Mouse (Mus musculus) hindbrain, embryonic 12.5 days (tissue): ENCODE data around the gene Mpp4. TPM values are rescaled to one million over a fixed set of nuclear protein-coding genes. Genes with fewer than 3 reads are reported as not detected.

Experiments used
- ATAC-seq: fragments of 200-750 bp; cut with Nextera tagmentation; 2 replicates; pipeline ENCODE4 v1.8.0; 2017; ENCODE audit warnings: moderate TSS enrichment; ENCODE audit not compliant: low FRiP score
- H3K27ac ChIP-seq: fragments of 300-500 bp; sonication (generic); 2 replicates; pipeline ENCODE4 v1.5.1; 2016; ENCODE audit warnings: mild to moderate bottlenecking
- H3K27me3 ChIP-seq: fragments of 300-500 bp; sonication (generic); 2 replicates; pipeline ENCODE4 v1.6.1; 2016; ENCODE audit warnings: mild to moderate bottlenecking
- H3K36me3 ChIP-seq: fragments of 300-500 bp; sonication (generic); 2 replicates; pipeline ENCODE4 v1.6.1; 2016; ENCODE audit warnings: mild to moderate bottlenecking
- H3K4me1 ChIP-seq: fragments of 300-500 bp; sonication (generic); 2 replicates; pipeline ENCODE4 v1.6.1; 2016
- H3K4me2 ChIP-seq: fragments of 300-500 bp; sonication (generic); replicated peaks from 2 replicates; pipeline ENCODE4 v1.6.1; 2016; ENCODE audit warnings: mild to moderate bottlenecking
- H3K4me3 ChIP-seq: fragments of 300-500 bp; sonication (generic); 2 replicates; pipeline ENCODE4 v1.5.1; 2016; ENCODE audit warnings: mild to moderate bottlenecking
- H3K9ac ChIP-seq: fragments of 300-500 bp; sonication (generic); 2 replicates; pipeline ENCODE4 v1.6.1; 2016; ENCODE audit warnings: mild to moderate bottlenecking, moderate library complexity
- H3K9me3 ChIP-seq: fragments of 300-500 bp; sonication (generic); replicated peaks from 2 replicates; pipeline ENCODE4 v1.6.1; 2016; ENCODE audit warnings: mild to moderate bottlenecking
- WGBS: fragments of 180-500 bp; shearing (Covaris S2); methylation state at CpG from one replicate; pipeline ENCODE4 v1.1.7; 2016; 5-methylcytosine and 5-hydroxymethylcytosine counted together
- polyA plus RNA-seq: library from polyadenylated mRNA; unstranded; fragments of >200 nt; fragmentation: Nextera tagmentation; extraction: Ambion mirVana; gene quantifications from 2 replicates; pipeline ENCODE4 v1.2.1, GENCODE M21; 2016

Mpp4 gene
- polyA plus RNA-seq, 1 experiment from 2014 or later, result 0.81 TPM

- Histone ChIP-seq H3K36me3 (peaks cover 46% of the 10 kb centered on the region), H3K9ac (no peak overlapping the region), H3K4me3 (no peak overlapping the region), H3K4me1 (no peaks in the 10 kb centered on the region), H3K9me3 (no peaks in the 10 kb centered on the region), H3K4me2 (no peak overlapping the region), H3K27ac (no peak overlapping the region), H3K27me3 (no peaks in the 10 kb centered on the region)
- 97% methylated on average over 4 of the region's 4 CpGs for WGBS
- no peak for ATAC-seq
These were observed 19.9 kb upstream of the Mpp4 start for GRCm38 (mm10) chr1:59183045-59183444.

GRCm38 (mm10) chr1:59182373-59182772, 19.2 kb upstream of the Mpp4 start:
- WGBS, result 89% methylated on average over 2 of the region's 2 CpGs
- no peaks in the 10 kb centered on the region for H3K27me3 ChIP-seq

GRCm38 (mm10) chr1:59180003-59180402, 16.8 kb upstream of the Mpp4 start:
- Histone ChIP-seq H3K4me2 (no peak overlapping the region), H3K27me3 (no peaks in the 10 kb centered on the region), H3K4me3 (no peak overlapping the region), H3K36me3 (peaks cover 56% of the 10 kb centered on the region), H3K9ac (no peak overlapping the region), H3K9me3 (no peaks in the 10 kb centered on the region), H3K4me1 (no peaks in the 10 kb centered on the region), H3K27ac (no peak overlapping the region)
- ATAC-seq, result no peak
- WGBS, result 85% methylated on average over 3 of the region's 3 CpGs

More at GRCm38 (mm10) chr1:59182373-59182772, 19.2 kb upstream of the Mpp4 start:
- no peak overlapping the region for H3K4me2 ChIP-seq
- no peak overlapping the region for H3K27ac ChIP-seq
- ATAC-seq, result no peak
- no peaks in the 10 kb centered on the region for H3K9me3 ChIP-seq
- peaks cover 53% of the 10 kb centered on the region for H3K36me3 ChIP-seq
- H3K4me3 ChIP-seq, result no peak overlapping the region
- H3K4me1 ChIP-seq, result no peaks in the 10 kb centered on the region
- H3K9ac ChIP-seq, result no peak overlapping the region

- H3K27ac ChIP-seq, result no peak overlapping the region
- no peaks in the 10 kb centered on the region for H3K9me3 ChIP-seq
- H3K4me2 ChIP-seq, result no peak overlapping the region
- H3K36me3 ChIP-seq, result peaks cover 49% of the 10 kb centered on the region
- WGBS, result 90% methylated on average over 10 of the region's 10 CpGs
- no peaks in the 10 kb centered on the region for H3K27me3 ChIP-seq
- H3K4me3 ChIP-seq, result no peak overlapping the region
- H3K9ac ChIP-seq, result no peak overlapping the region
- no peaks in the 10 kb centered on the region for H3K4me1 ChIP-seq
- no peak for ATAC-seq
These were observed 15.2 kb upstream of the Mpp4 start for GRCm38 (mm10) chr1:59178401-59178800.

GRCm38 (mm10) chr1:59174514-59175373, 11.6 kb upstream of the Mpp4 start:
- Histone ChIP-seq H3K4me3 (no peak overlapping the region), H3K36me3 (peaks cover 52% of the 10 kb centered on the region), H3K4me1 (no peaks in the 10 kb centered on the region), H3K27ac (no peak overlapping the region), H3K9me3 (no peaks in the 10 kb centered on the region), H3K27me3 (no peaks in the 10 kb centered on the region), H3K4me2 (no peak overlapping the region), H3K9ac (no peak overlapping the region)
- WGBS, result 79% methylated on average over 10 of the region's 10 CpGs
- no peak for ATAC-seq

- no peak overlapping the region for H3K4me3 ChIP-seq
- no peaks in the 10 kb centered on the region for H3K4me1 ChIP-seq
- no peak for ATAC-seq
- no peaks in the 10 kb centered on the region for H3K9me3 ChIP-seq
- WGBS, result 88% methylated on average over 5 of the region's 5 CpGs
- no peak overlapping the region for H3K9ac ChIP-seq
- peaks cover 46% of the 10 kb centered on the region for H3K36me3 ChIP-seq
- H3K4me2 ChIP-seq, result no peak overlapping the region
- H3K27ac ChIP-seq, result no peak overlapping the region
- no peaks in the 10 kb centered on the region for H3K27me3 ChIP-seq
These were observed 9.8 kb upstream of the Mpp4 start for GRCm38 (mm10) chr1:59173023-59173422.

- H3K27ac ChIP-seq, result no peak overlapping the region
- H3K4me1 ChIP-seq, result no peaks in the 10 kb centered on the region
- no peak overlapping the region for H3K4me2 ChIP-seq
- peaks cover 46% of the 10 kb centered on the region for H3K36me3 ChIP-seq
- H3K9me3 ChIP-seq, result no peaks in the 10 kb centered on the region
- WGBS, result 83% methylated on average over 5 of the region's 5 CpGs
- no peaks in the 10 kb centered on the region for H3K27me3 ChIP-seq
- H3K9ac ChIP-seq, result no peak overlapping the region
- no peak overlapping the region for H3K4me3 ChIP-seq
- ATAC-seq, result no peak
These were observed 8.7 kb upstream of the Mpp4 start for GRCm38 (mm10) chr1:59171875-59172274.

- Histone ChIP-seq H3K9me3 (no peaks in the 10 kb centered on the region), H3K4me2 (no peak overlapping the region), H3K4me3 (no peak overlapping the region), H3K4me1 (no peaks in the 10 kb centered on the region), H3K9ac (no peak overlapping the region), H3K36me3 (peaks cover 60% of the 10 kb centered on the region), H3K27me3 (no peaks in the 10 kb centered on the region), H3K27ac (no peak overlapping the region)
- 82% methylated on average over 8 of the region's 8 CpGs for WGBS
- ATAC-seq, result no peak
These were observed 7.1 kb upstream of the Mpp4 start for GRCm38 (mm10) chr1:59170290-59170689.

GRCm38 (mm10) chr1:59169586-59169985, 6.4 kb upstream of the Mpp4 start:
- Histone ChIP-seq H3K27ac (no peak overlapping the region), H3K9ac (no peak overlapping the region), H3K27me3 (no peaks in the 10 kb centered on the region), H3K4me2 (no peak overlapping the region), H3K9me3 (no peaks in the 10 kb centered on the region), H3K4me1 (no peaks in the 10 kb centered on the region), H3K36me3 (peaks cover 56% of the 10 kb centered on the region), H3K4me3 (no peak overlapping the region)
- ATAC-seq, result no peak
- 93% methylated on average over 6 of the region's 6 CpGs for WGBS

GRCm38 (mm10) chr1:59168556-59168955, 5.4 kb upstream of the Mpp4 start:
- H3K27me3 ChIP-seq, result no peaks in the 10 kb centered on the region
- H3K36me3 ChIP-seq, result peaks cover 60% of the 10 kb centered on the region
- WGBS, result 90% methylated on average over 2 of the region's 2 CpGs

GRCm38 (mm10) chr1:59167654-59168425, 4.7 kb upstream of the Mpp4 start:
- Histone ChIP-seq H3K4me2 (no peak overlapping the region), H3K4me3 (no peak overlapping the region), H3K27ac (no peak overlapping the region), H3K9me3 (no peaks in the 10 kb centered on the region), H3K27me3 (no peaks in the 10 kb centered on the region), H3K9ac (no peak overlapping the region), H3K36me3 (peaks cover 62% of the 10 kb centered on the region), H3K4me1 (no peaks in the 10 kb centered on the region)
- no peak for ATAC-seq
- 85% methylated on average over 4 of the region's 4 CpGs for WGBS

More at GRCm38 (mm10) chr1:59168556-59168955, 5.4 kb upstream of the Mpp4 start:
- Histone ChIP-seq H3K9ac (no peak overlapping the region), H3K27ac (no peak overlapping the region), H3K4me3 (no peak overlapping the region), H3K4me1 (no peaks in the 10 kb centered on the region), H3K4me2 (no peak overlapping the region), H3K9me3 (no peaks in the 10 kb centered on the region)
- ATAC-seq, result no peak

GRCm38 (mm10) chr1:59166232-59166905, 3.2 kb upstream of the Mpp4 start:
- Histone ChIP-seq H3K4me3 (no peak overlapping the region), H3K9me3 (no peaks in the 10 kb centered on the region), H3K27me3 (no peaks in the 10 kb centered on the region), H3K9ac (no peak overlapping the region), H3K27ac (no peak overlapping the region), H3K4me2 (no peak overlapping the region), H3K36me3 (peaks cover 58% of the 10 kb centered on the region), H3K4me1 (no peaks in the 10 kb centered on the region)
- 91% methylated on average over 9 of the region's 9 CpGs for WGBS
- ATAC-seq, result no peak
